Mouse (Mus musculus): ENCODE measurements around the gene Olfr610. TPM values are rescaled to one million over a fixed set of nuclear protein-coding genes. Genes with fewer than 3 reads are reported as not detected.
"Not testable (repeated sequence)": the region's sequence is repeated elsewhere in the genome, so short reads cannot be mapped to it uniquely, and the experiment has no call there.

Olfr610 gene
- not detected in 2 replicates for polyA plus RNA-seq (2016; fragmentation: Nextera tagmentation; extraction: Ambion mirVana)

DNA sequence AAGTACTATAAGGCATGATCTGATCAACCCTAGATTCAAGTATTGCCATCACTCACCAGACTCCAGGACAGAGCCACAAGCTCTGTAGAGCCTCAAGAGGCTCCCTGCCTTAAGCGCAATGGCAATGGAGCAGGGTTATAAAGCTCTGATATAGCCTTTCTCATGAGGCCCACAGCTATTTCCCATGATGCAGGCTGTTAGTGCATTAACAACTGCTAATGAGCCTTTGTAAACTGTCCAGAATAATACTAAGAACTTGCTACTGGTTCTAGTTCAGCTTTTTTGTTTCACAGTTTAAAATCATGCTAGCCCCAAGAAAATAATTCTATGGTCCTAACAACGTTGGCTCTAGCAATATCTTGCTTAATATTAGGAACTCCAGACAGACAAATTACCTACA is at the start of gene Olfr610:
Olfr610 (minus strand) TSS at position 101 of the 400 bp plus-strand sequence.
- H3K9ac ChIP-seq: no peak within 1 kb of the TSS
- 82% methylated on average over 2 of the region's 2 CpGs for WGBS
- H3K9me3 ChIP-seq (replicated peaks): no peaks in the 10 kb centered on the region
- ATAC-seq (ENCODE audit: insufficient number of reproducible peaks, low FRiP score): no peak
- no peaks in the 10 kb centered on the region for H3K4me1 ChIP-seq (replicated peaks)
- H3K4me3 ChIP-seq: no peak within 1 kb of the TSS
- no peak within 1 kb of the TSS for H3K27ac ChIP-seq (ENCODE audit: poor library complexity, severe bottlenecking)
- H3K27me3 ChIP-seq (replicated peaks): no peaks in the 10 kb centered on the region
- no peaks in the 10 kb centered on the region for H3K36me3 ChIP-seq
- no peak within 1 kb of the TSS for H3K4me2 ChIP-seq

- no peak for ATAC-seq (ENCODE audit: insufficient number of reproducible peaks, low FRiP score)
- no peaks in the 10 kb centered on the region for H3K27me3 ChIP-seq (replicated peaks)
- H3K4me1 ChIP-seq (replicated peaks): no peaks in the 10 kb centered on the region
- H3K9me3 ChIP-seq (replicated peaks): no peaks in the 10 kb centered on the region
- no peak within 1 kb of the TSS for H3K4me2 ChIP-seq
- no peak within 1 kb of the TSS for H3K4me3 ChIP-seq
- H3K36me3 ChIP-seq: no peaks in the 10 kb centered on the region
- no peak within 1 kb of the TSS for H3K9ac ChIP-seq
- no peak within 1 kb of the TSS for H3K27ac ChIP-seq (ENCODE audit: poor library complexity, severe bottlenecking)
- WGBS: 76% methylated on average over 2 of the region's 2 CpGs
These were observed 43.9 kb upstream of the Olfr610 start, which contains the start of gene Olfr615 for GRCm38 (mm10) chr7:103555779-103556178. Gene Olfr615, plus strand, starts transcription at chr7:103556079.

DNA sequence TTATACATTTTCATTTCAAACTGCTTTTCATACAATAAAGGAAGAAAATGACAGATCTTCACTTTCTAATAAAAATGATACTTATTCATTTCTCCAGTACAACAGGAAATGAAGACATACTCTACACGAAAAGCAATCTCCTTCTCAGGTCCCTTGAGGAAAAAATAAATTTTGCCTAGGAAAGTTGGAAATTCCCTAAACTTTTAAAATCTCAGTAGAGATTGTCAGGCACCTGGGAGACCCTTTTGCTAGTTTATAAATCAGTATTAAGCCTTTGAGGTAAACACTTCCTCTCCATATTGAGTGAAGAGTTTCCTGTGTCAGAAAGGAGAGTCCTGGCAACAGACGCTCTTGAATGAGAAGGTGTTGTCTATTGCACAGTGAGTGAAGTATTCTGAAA is 35.9 kb upstream of the Olfr610 start, which contains the start of gene Olfr613:
Olfr613 (plus strand) TSS at position 301 of the 400 bp plus-strand sequence.
- Histone ChIP-seq H3K4me3 (no peak within 1 kb of the TSS), H3K4me1 (replicated peaks) (no peaks in the 10 kb centered on the region), H3K36me3 (no peaks in the 10 kb centered on the region), H3K9ac (no peak within 1 kb of the TSS), H3K27me3 (replicated peaks) (no peaks in the 10 kb centered on the region), H3K4me2 (no peak within 1 kb of the TSS), H3K9me3 (replicated peaks) (peaks cover 9% of the 10 kb centered on the region; the same call in 1 of the 2 replicates), H3K27ac (ENCODE audit: poor library complexity, severe bottlenecking) (no peak within 1 kb of the TSS)
- ATAC-seq (ENCODE audit: insufficient number of reproducible peaks, low FRiP score): no peak
- 75% methylated on average over 2 of the region's 2 CpGs for WGBS

DNA sequence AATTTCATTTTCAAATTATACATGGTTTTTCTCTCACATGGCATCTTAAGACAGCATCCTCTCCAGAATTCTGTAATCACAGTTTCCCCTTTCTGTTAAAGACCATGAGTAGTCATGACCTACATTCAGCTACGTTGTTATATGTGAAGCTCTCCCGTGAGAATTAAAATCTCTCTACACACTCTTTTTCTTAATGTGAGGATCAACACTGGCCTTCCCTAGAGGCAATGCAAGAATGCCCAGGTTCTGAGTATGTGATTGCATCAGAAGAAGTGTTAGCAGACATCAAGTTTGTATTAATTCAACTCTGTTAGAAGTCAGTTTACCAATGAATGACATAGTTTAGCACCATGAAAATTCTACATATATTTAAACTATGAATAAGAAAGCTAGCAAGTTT is 30.7 kb upstream of the Olfr610 start, which contains the start of gene Olfr612:
Olfr612 (minus strand) TSS at position 101 of the 400 bp plus-strand sequence.
- H3K27me3 ChIP-seq (replicated peaks); H3K4me2 ChIP-seq; H3K36me3 ChIP-seq; H3K4me3 ChIP-seq; H3K9me3 ChIP-seq (replicated peaks); H3K9ac ChIP-seq; H3K27ac ChIP-seq (ENCODE audit: poor library complexity, severe bottlenecking); H3K4me1 ChIP-seq (replicated peaks); ATAC-seq (ENCODE audit: insufficient number of reproducible peaks, low FRiP score): not testable (repeated sequence)
- 81% methylated on average over 2 of the region's 2 CpGs for WGBS

DNA sequence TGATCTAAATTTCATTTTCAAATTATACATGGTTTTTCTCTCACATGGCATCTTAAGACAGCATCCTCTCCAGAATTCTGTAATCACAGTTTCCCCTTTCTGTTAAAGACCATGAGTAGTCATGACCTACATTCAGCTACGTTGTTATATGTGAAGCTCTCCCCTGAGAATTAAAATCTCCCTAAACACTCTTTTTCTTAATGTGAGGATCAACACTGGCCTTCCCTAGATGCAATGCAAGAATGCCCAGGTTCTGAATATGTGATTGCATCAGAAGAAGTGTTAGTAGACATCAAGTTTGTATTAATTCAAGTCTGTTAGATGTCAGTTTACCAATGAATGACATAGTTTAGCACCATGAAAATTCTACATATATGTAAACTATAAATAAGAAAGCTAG is 8.8 kb upstream of the Olfr610 start, which contains the start of gene Olfr611:
Olfr611 (minus strand) TSS at position 101 of the 400 bp plus-strand sequence.
- H3K27ac ChIP-seq (ENCODE audit: poor library complexity, severe bottlenecking); H3K9me3 ChIP-seq (replicated peaks); H3K36me3 ChIP-seq; H3K4me2 ChIP-seq; ATAC-seq (ENCODE audit: insufficient number of reproducible peaks, low FRiP score); H3K27me3 ChIP-seq (replicated peaks); H3K9ac ChIP-seq; H3K4me3 ChIP-seq; H3K4me1 ChIP-seq (replicated peaks): not testable (repeated sequence)
- WGBS: 47% methylated on average over 1 of the region's 1 CpGs

DNA sequence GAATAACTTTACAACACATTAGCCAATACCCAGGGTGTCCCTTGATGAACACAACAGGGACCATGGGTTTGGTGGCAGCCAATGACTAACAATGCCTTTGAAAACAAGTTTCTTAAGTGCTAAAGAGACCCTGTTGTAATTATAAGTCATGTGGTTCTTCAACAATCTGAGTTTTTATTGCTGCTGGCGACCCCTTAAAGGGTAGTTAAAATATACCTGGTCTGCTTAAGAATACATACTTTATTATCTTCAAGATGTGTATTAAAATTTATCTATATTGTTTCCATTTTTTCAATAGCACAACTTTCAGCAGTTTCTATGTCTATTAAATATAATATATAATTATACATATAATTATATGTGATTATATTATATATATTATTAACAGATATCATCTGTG is 14.0 kb downstream of the Olfr610 start, which contains the start of gene Olfr609:
Olfr609 (minus strand) TSS at position 101 of the 400 bp plus-strand sequence.
- no peak within 1 kb of the TSS for H3K4me2 ChIP-seq
- WGBS: 60% methylated on average over 1 of the region's 1 CpGs
- no peaks in the 10 kb centered on the region for H3K36me3 ChIP-seq

GRCm38 (mm10) chr7:103477106-103477505 is 34.8 kb downstream of the Olfr610 start:
- not testable (repeated sequence) for ATAC-seq (ENCODE audit: insufficient number of reproducible peaks, low FRiP score); H3K4me1 ChIP-seq (replicated peaks); H3K27ac ChIP-seq (ENCODE audit: poor library complexity, severe bottlenecking); H3K4me2 ChIP-seq; H3K36me3 ChIP-seq; H3K9me3 ChIP-seq (replicated peaks); H3K4me3 ChIP-seq; H3K27me3 ChIP-seq (replicated peaks); H3K9ac ChIP-seq
- WGBS: 88% methylated on average over 9 of the region's 9 CpGs

More for the DNA sequence above, 14.0 kb downstream of the Olfr610 start, which contains the start of gene Olfr609:
- Histone ChIP-seq H3K27me3 (replicated peaks) (no peaks in the 10 kb centered on the region), H3K4me1 (replicated peaks) (no peaks in the 10 kb centered on the region), H3K4me3 (no peak within 1 kb of the TSS), H3K9ac (no peak within 1 kb of the TSS), H3K27ac (ENCODE audit: poor library complexity, severe bottlenecking) (no peak within 1 kb of the TSS), H3K9me3 (replicated peaks) (no peaks in the 10 kb centered on the region)
- ATAC-seq (ENCODE audit: insufficient number of reproducible peaks, low FRiP score): no peak

DNA sequence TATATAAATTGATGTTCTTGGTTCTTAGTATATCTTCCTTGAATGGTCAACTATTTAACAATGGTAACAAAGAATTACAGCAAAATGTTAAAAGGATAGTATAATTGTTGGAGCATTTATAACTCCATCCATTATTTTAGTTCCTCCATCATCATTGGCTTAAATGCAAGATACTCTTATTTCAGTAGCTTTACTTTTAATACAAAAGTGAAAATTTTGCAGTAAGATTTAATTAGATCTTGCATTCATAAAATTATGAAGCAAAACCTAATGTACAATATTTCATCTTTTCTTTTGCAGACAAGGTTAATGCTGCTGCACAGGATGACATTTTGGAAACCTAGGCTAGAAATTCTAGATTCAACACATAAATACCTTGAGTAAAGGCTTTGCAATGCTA is 42.3 kb downstream of the Olfr610 start, which contains the start of gene Olfr608:
Olfr608 (plus strand) TSS at position 301 of the 400 bp plus-strand sequence.
- no peaks in the 10 kb centered on the region for H3K27me3 ChIP-seq (replicated peaks)
- ATAC-seq (ENCODE audit: insufficient number of reproducible peaks, low FRiP score): no peak
- no peaks in the 10 kb centered on the region for H3K9me3 ChIP-seq (replicated peaks)
- no peak within 1 kb of the TSS for H3K27ac ChIP-seq (ENCODE audit: poor library complexity, severe bottlenecking)
- H3K9ac ChIP-seq: no peak within 1 kb of the TSS
- no peaks in the 10 kb centered on the region for H3K36me3 ChIP-seq
- no peaks in the 10 kb centered on the region for H3K4me1 ChIP-seq (replicated peaks)
- no peak within 1 kb of the TSS for H3K4me2 ChIP-seq
- no peak within 1 kb of the TSS for H3K4me3 ChIP-seq

DNA sequence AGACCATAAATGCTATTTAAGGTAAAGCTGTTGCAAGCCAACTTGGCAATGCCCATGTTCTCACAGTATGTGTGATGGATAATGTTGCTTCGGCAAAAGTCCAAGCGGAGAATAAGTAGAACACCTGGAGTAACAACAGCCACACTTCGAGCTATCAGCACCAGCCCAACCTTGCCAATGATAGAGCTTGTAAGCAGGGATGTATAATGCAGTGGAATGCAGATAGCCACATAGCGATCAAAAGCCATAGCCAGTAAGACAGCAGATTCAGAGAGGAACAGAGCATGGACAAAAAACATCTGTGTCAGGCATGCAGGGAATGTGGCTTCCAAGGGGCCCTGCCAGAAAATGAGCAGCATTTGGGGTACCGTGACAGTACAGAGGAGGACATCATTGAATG is 51.3 kb downstream of the Olfr610 start:
- 0 out of 2 replicates have a peak overlapping the region, but pooled peaks have one; percentile 8 for H3K4me2 ChIP-seq
- no peaks in the 10 kb centered on the region for H3K36me3 ChIP-seq
- H3K4me3 ChIP-seq: no peak overlapping the region
- H3K9me3 ChIP-seq (replicated peaks): no peaks in the 10 kb centered on the region
- peaks cover 5% of the 10 kb centered on the region; the same call in 1 of the 2 replicates for H3K4me1 ChIP-seq (replicated peaks)
- no peaks in the 10 kb centered on the region for H3K27me3 ChIP-seq (replicated peaks)
- no peak overlapping the region for H3K9ac ChIP-seq
- no peak overlapping the region for H3K27ac ChIP-seq (ENCODE audit: poor library complexity, severe bottlenecking)
- peak; percentile 45; the same call in 1 of the 2 replicates for ATAC-seq (ENCODE audit: insufficient number of reproducible peaks, low FRiP score)
- WGBS: 55% methylated on average over 5 of the region's 5 CpGs

Other genes with a start within 250 kb of the Olfr610 start
- gene Olfr596, start 206.5 kb downstream of the Olfr610 start, polyA plus RNA-seq (2016; fragmentation: Nextera tagmentation; extraction: Ambion mirVana): not detected in 2 replicates
- gene Olfr597, start 195.8 kb downstream of the Olfr610 start, polyA plus RNA-seq (2016; fragmentation: Nextera tagmentation; extraction: Ambion mirVana): not detected in 2 replicates
- not detected in 2 replicates for gene Olfr598, start 188.6 kb downstream of the Olfr610 start, polyA plus RNA-seq (2016; fragmentation: Nextera tagmentation; extraction: Ambion mirVana)
- not detected in 2 replicates for gene Olfr599, start 176.2 kb downstream of the Olfr610 start, polyA plus RNA-seq (2016; fragmentation: Nextera tagmentation; extraction: Ambion mirVana)
- gene Olfr600, start 162.5 kb downstream of the Olfr610 start, polyA plus RNA-seq (2016; fragmentation: Nextera tagmentation; extraction: Ambion mirVana): not detected in 2 replicates
- not detected in 2 replicates for gene Olfr601, start 149.5 kb downstream of the Olfr610 start, polyA plus RNA-seq (2016; fragmentation: Nextera tagmentation; extraction: Ambion mirVana)
- gene Olfr603, start 125.9 kb downstream of the Olfr610 start, polyA plus RNA-seq (2016; fragmentation: Nextera tagmentation; extraction: Ambion mirVana): not detected in 2 replicates
- gene Usp17lc, start 97.0 kb downstream of the Olfr610 start, polyA plus RNA-seq (2016; fragmentation: Nextera tagmentation; extraction: Ambion mirVana): not detected in 2 replicates
- not detected in 2 replicates for gene Olfr605, start 66.7 kb downstream of the Olfr610 start, polyA plus RNA-seq (2016; fragmentation: Nextera tagmentation; extraction: Ambion mirVana)
- gene Olfr606, start 63.1 kb downstream of the Olfr610 start, polyA plus RNA-seq (2016; fragmentation: Nextera tagmentation; extraction: Ambion mirVana): not detected in 2 replicates
- gene Olfr607, start 48.0 kb downstream of the Olfr610 start, polyA plus RNA-seq (2016; fragmentation: Nextera tagmentation; extraction: Ambion mirVana): 0.13 and 0.28 TPM in 2 replicates
- gene Olfr608, start 42.2 kb downstream of the Olfr610 start, polyA plus RNA-seq (2016; fragmentation: Nextera tagmentation; extraction: Ambion mirVana): 0.17 TPM in 1 of 2 replicates, not detected in the other
- gene Olfr609, start 14.1 kb downstream of the Olfr610 start, polyA plus RNA-seq (2016; fragmentation: Nextera tagmentation; extraction: Ambion mirVana): 0.08 TPM in 1 of 2 replicates, not detected in the other
- gene Olfr611, start 8.7 kb upstream of the Olfr610 start, polyA plus RNA-seq (2016; fragmentation: Nextera tagmentation; extraction: Ambion mirVana): not detected in 2 replicates
- not detected in 2 replicates for gene Olfr612, start 30.6 kb upstream of the Olfr610 start, polyA plus RNA-seq (2016; fragmentation: Nextera tagmentation; extraction: Ambion mirVana)
- gene Olfr613, start 36.0 kb upstream of the Olfr610 start, polyA plus RNA-seq (2016; fragmentation: Nextera tagmentation; extraction: Ambion mirVana): not detected in 2 replicates
- not detected in 2 replicates for gene Olfr615, start 44.0 kb upstream of the Olfr610 start, polyA plus RNA-seq (2016; fragmentation: Nextera tagmentation; extraction: Ambion mirVana)
- not detected in 2 replicates for gene Olfr616, start 57.0 kb upstream of the Olfr610 start, polyA plus RNA-seq (2016; fragmentation: Nextera tagmentation; extraction: Ambion mirVana)
- not detected in 2 replicates for gene Olfr617, start 60.9 kb upstream of the Olfr610 start, polyA plus RNA-seq (2016; fragmentation: Nextera tagmentation; extraction: Ambion mirVana)
- not detected in 2 replicates for gene Olfr618, start 78.0 kb upstream of the Olfr610 start, polyA plus RNA-seq (2016; fragmentation: Nextera tagmentation; extraction: Ambion mirVana)
- gene Olfr619, start 88.5 kb upstream of the Olfr610 start, polyA plus RNA-seq (2016; fragmentation: Nextera tagmentation; extraction: Ambion mirVana): not detected in 2 replicates
- not detected in 2 replicates for gene Olfr620, start 100.4 kb upstream of the Olfr610 start, polyA plus RNA-seq (2016; fragmentation: Nextera tagmentation; extraction: Ambion mirVana)
- not detected in 2 replicates for gene Olfr622, start 130.6 kb upstream of the Olfr610 start, polyA plus RNA-seq (2016; fragmentation: Nextera tagmentation; extraction: Ambion mirVana)
- not detected in 2 replicates for gene Olfr623, start 151.6 kb upstream of the Olfr610 start, polyA plus RNA-seq (2016; fragmentation: Nextera tagmentation; extraction: Ambion mirVana)
- gene Olfr624, start 159.1 kb upstream of the Olfr610 start, polyA plus RNA-seq (2016; fragmentation: Nextera tagmentation; extraction: Ambion mirVana): 0.03 and 0.04 TPM in 2 replicates
- gene Olfr625-ps1, start 170.6 kb upstream of the Olfr610 start, polyA plus RNA-seq (2016; fragmentation: Nextera tagmentation; extraction: Ambion mirVana): not detected in 2 replicates
- gene Olfr243, start 202.5 kb upstream of the Olfr610 start, polyA plus RNA-seq (2016; fragmentation: Nextera tagmentation; extraction: Ambion mirVana): not detected in 2 replicates
- not detected in 2 replicates for gene Olfr628, start 218.3 kb upstream of the Olfr610 start, polyA plus RNA-seq (2016; fragmentation: Nextera tagmentation; extraction: Ambion mirVana)
- 0.08 TPM in 1 of 2 replicates, not detected in the other for gene Olfr629, start 232.8 kb upstream of the Olfr610 start, polyA plus RNA-seq (2016; fragmentation: Nextera tagmentation; extraction: Ambion mirVana)
- not detected in 2 replicates for gene Olfr630, start 245.2 kb upstream of the Olfr610 start, polyA plus RNA-seq (2016; fragmentation: Nextera tagmentation; extraction: Ambion mirVana)

Measured in heart, embryonic 12.5 days (tissue).